Mouse (Mus musculus) forebrain, embryonic 11.5 days (tissue): ENCODE measurements around the gene Golga1. TPM values are rescaled to one million over a fixed set of nuclear protein-coding genes. Genes with fewer than 3 reads are reported as not detected.
A peak's percentile ranks its signal among the peaks of the same experiment; 100 is the strongest.
"Not testable (repeated sequence)": the region's sequence is repeated elsewhere in the genome, so short reads cannot be mapped to it uniquely, and the experiment has no call there.

Experiments used
- ATAC-seq: fragments of 200-750 bp; cut with Nextera tagmentation; replicated peaks from 2 replicates; pipeline ENCODE4 v1.8.0; 2017; ENCODE audit warnings: moderate TSS enrichment; ENCODE audit not compliant: low FRiP score
- DNase-seq: peaks from one replicate; pipeline ENCODE4 v3.0.0-alpha.2; 2017; ENCODE audit warnings: low spot score
- H3K27ac ChIP-seq: fragments of 300-500 bp; sonication (generic); 2 replicates; pipeline ENCODE4 v1.5.1; 2014; ENCODE audit warnings: low read depth, low read length
- H3K27me3 ChIP-seq: fragments of 300-500 bp; sonication (generic); 2 replicates; pipeline ENCODE4 v1.6.1; 2014; ENCODE audit warnings: mild to moderate bottlenecking, low read length, mixed read lengths; ENCODE audit not compliant: control insufficient read depth, insufficient read depth
- H3K36me3 ChIP-seq: fragments of 300-500 bp; sonication (generic); 2 replicates; pipeline ENCODE4 v1.6.1; 2014; ENCODE audit warnings: mild to moderate bottlenecking, low read length, moderate library complexity, mixed read lengths; ENCODE audit not compliant: control insufficient read depth, insufficient read depth
- H3K4me1 ChIP-seq: fragments of 300-500 bp; sonication (generic); replicated peaks from 2 replicates; pipeline ENCODE4 v1.6.1; 2014; ENCODE audit warnings: low read length, mixed read lengths; ENCODE audit not compliant: control insufficient read depth, insufficient read depth
- H3K4me2 ChIP-seq: fragments of 300-500 bp; sonication (generic); 2 replicates; pipeline ENCODE4 v1.6.1; 2014; ENCODE audit warnings: low read depth, mild to moderate bottlenecking, low read length, moderate library complexity, mixed read lengths; ENCODE audit not compliant: severe bottlenecking
- H3K4me3 ChIP-seq: fragments of 300-500 bp; sonication (generic); 2 replicates; pipeline ENCODE4 v1.5.1; 2014; ENCODE audit warnings: low read depth, low read length
- H3K9ac ChIP-seq: fragments of 300-500 bp; sonication (generic); 2 replicates; pipeline ENCODE4 v1.6.1; 2014; ENCODE audit warnings: low read length
- H3K9me3 ChIP-seq: fragments of 300-500 bp; sonication (generic); 2 replicates; pipeline ENCODE4 v1.6.1; 2016; ENCODE audit warnings: low read length, mixed read lengths; ENCODE audit not compliant: control insufficient read depth
- WGBS: fragments of 180-500 bp; shearing (Covaris S2); extraction: QIAGEN DNeasy Blood & Tissue Kit; methylation state at CpG from one replicate; pipeline ENCODE4 v1.1.7; 2014; 5-methylcytosine and 5-hydroxymethylcytosine counted together
- polyA plus RNA-seq: library from polyadenylated mRNA; unstranded; fragments of >200 nt; fragmentation: Nextera tagmentation; extraction: Ambion mirVana; gene quantifications from 2 replicates; pipeline ENCODE4 v1.2.1, GENCODE M21; 2014

Gene Golga1
- polyA plus RNA-seq = 32.1 and 34.4 TPM in 2 replicates

DNA sequence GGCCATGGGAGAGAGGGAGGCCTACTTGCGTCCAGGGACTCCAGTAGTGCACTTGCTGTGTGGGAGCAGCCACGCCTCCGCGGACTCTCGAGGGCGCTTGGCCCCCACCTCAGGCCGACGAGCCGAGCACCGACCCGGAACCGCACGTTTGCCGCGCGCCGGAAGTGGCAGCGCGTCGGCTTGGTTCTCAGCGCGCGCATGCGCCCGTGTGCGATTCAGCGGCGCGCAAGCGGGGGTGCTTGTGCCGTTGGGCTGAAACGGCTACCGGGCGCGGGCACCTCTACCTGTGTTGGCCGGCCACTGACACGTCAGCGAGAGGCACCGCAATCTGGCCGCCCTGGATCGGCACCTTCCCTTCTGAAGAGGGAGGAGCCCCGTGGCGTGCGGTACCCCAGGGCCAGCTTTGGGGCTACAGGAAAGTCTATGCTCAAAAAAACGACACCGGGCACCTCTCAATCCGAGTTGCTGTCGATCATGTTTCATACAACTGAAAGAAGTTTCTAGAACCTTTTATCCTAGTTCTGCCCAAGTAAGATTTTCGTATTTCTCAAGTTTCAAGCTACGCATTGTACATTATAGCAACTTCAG lies at the start of gene Golga1:
Gene Golga1, minus strand, starts transcription at position 142 of the 588 bp plus-strand sequence.
- H3K4me3 ChIP-seq = peak within 1 kb of the TSS; percentile 65
- DNase-seq = peak; percentile 95
- peak within 1 kb of the TSS; percentile 80 for H3K4me2 ChIP-seq
- no peaks in the 10 kb centered on the region; the same call in 1 of the 2 replicates for H3K36me3 ChIP-seq
- whole genome bisulfite sequencing = under 1% methylated on average over 50 of the region's 50 CpGs
- H3K27ac ChIP-seq = peak within 1 kb of the TSS; percentile 63
- peak; percentile 99 for ATAC-seq
- H3K27me3 ChIP-seq = no peaks in the 10 kb centered on the region
- no peaks in the 10 kb centered on the region for H3K9me3 ChIP-seq
- H3K9ac ChIP-seq = peak within 1 kb of the TSS; percentile 77
- no peaks in the 10 kb centered on the region for H3K4me1 ChIP-seq

GRCm38 (mm10) chr2:39114093-39114492 lies 48.8 kb upstream of the Golga1 start:
- Histone ChIP-seq H3K9ac (no peak overlapping the region), H3K27me3 (no peaks in the 10 kb centered on the region), H3K4me1 (no peaks in the 10 kb centered on the region), H3K4me2 (no peak overlapping the region), H3K9me3 (no peaks in the 10 kb centered on the region), H3K4me3 (no peak overlapping the region), H3K36me3 (no peaks in the 10 kb centered on the region; the same call in 1 of the 2 replicates), H3K27ac (no peak overlapping the region)
- WGBS = 91% methylated on average over 7 of the region's 7 CpGs
- DNase-seq = no peak
- no peak for ATAC-seq

GRCm38 (mm10) chr2:39110514-39110913 lies 45.2 kb upstream of the Golga1 start:
- no peaks in the 10 kb centered on the region for H3K4me1 ChIP-seq
- H3K36me3 ChIP-seq = no peaks in the 10 kb centered on the region; the same call in 1 of the 2 replicates
- ATAC-seq (no peak), DNase-seq (no peak)
- H3K4me2 ChIP-seq = no peak overlapping the region
- H3K27me3 ChIP-seq = no peaks in the 10 kb centered on the region
- H3K4me3 ChIP-seq = no peak overlapping the region
- no peak overlapping the region for H3K9ac ChIP-seq
- H3K9me3 ChIP-seq = no peaks in the 10 kb centered on the region
- H3K27ac ChIP-seq = no peak overlapping the region

DNA sequence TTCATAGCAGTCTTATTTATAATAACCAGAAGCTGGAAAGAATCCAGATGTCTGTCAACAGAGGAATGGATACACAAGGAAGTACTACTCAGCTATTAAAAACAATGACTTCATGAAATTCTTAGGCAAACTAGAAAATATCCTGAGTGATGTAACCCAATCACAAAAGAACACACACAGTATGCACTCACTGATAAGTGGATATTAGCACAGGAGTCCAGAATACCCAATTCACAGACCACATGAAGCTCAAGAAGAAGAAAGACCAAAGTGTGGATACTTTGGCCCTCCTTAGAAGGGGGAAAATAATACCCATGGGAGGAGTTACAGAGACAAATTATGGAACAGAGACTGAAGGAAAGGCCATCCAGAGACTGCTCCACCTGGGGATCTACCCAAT lies 44.4 kb upstream of the Golga1 start:
- not testable (repeated sequence) for H3K4me1 ChIP-seq, ATAC-seq, H3K4me2 ChIP-seq, H3K4me3 ChIP-seq, H3K36me3 ChIP-seq, H3K9me3 ChIP-seq, H3K27me3 ChIP-seq, H3K9ac ChIP-seq, H3K27ac ChIP-seq, DNase-seq

DNA sequence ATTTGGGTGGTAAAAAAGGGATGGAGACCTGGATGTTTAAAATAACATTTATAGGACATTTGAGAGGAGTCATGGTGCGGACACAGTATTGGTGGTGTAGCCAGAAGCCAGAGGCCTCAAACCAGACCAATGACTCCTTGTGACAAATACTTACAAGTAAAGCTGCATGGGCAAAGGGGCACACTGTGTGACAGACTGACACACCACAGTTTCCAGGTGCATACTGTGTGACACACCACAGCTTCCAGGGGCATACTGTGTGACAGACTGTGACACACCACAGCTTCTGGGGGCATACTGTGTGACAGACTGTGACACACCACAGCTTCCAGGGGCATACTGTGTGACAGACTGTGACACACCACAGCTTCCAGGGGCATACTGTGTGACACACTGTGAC lies 34.6 kb upstream of the Golga1 start:
- H3K27me3 ChIP-seq, ATAC-seq, DNase-seq, H3K4me2 ChIP-seq, H3K36me3 ChIP-seq, H3K9me3 ChIP-seq, H3K9ac ChIP-seq, H3K4me1 ChIP-seq, H3K27ac ChIP-seq, H3K4me3 ChIP-seq: not testable (repeated sequence)
- whole genome bisulfite sequencing = 96% methylated on average over 1 of the region's 1 CpGs

DNA sequence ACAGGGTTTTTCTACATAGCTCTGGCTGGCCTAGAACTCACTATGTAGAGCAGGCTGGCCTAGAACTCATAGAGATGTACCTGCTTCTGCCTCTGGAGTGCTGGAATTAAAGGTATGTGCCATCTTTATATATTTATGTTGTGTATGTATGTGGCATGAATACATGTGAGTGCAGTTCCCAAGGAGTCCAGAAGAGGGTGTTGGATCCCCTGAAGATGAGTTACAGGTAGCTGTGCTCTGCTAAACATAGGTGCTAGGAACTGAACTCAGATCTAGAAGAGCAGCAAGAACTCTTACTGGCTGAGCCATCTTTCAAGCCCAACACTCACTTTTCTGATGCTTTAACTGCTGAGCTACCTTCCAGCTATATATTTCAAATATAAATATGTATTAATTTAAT lies 32.7 kb upstream of the Golga1 start:
- Histone ChIP-seq H3K27me3 (no peaks in the 10 kb centered on the region), H3K27ac (no peak overlapping the region), H3K9ac (no peak overlapping the region), H3K36me3 (no peaks in the 10 kb centered on the region), H3K9me3 (no peaks in the 10 kb centered on the region), H3K4me1 (no peaks in the 10 kb centered on the region), H3K4me3 (no peak overlapping the region), H3K4me2 (no peak overlapping the region)
- DNase-seq (no peak), ATAC-seq (no peak)

DNA sequence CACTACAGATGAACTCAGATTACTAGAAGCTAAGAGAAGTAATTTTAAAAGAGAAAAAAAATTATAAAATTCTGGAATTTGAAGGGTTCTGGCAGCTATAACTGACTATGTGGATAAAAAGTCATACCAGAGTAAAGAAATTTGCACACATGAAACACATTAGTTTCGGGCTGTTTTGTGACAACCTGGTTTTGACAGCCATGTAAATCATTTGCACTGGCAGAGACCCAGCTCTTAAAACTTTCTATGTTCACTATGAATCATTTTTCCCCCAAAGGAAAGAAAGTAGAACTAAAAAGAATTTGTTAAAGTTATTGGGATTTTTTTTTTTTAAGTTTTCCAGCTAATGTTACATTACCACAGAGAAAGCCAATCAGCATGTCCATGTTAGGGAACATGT lies 26.6 kb upstream of the Golga1 start:
- ATAC-seq (no peak), DNase-seq (no peak)
- H3K27me3 ChIP-seq = no peaks in the 10 kb centered on the region
- H3K4me3 ChIP-seq = no peak overlapping the region
- WGBS = 93% methylated on average over 1 of the region's 1 CpGs
- no peaks in the 10 kb centered on the region; the same call in 1 of the 2 replicates for H3K36me3 ChIP-seq
- H3K9ac ChIP-seq = no peak overlapping the region
- H3K4me1 ChIP-seq = no peaks in the 10 kb centered on the region
- no peak overlapping the region for H3K4me2 ChIP-seq
- no peak overlapping the region for H3K27ac ChIP-seq
- H3K9me3 ChIP-seq = no peaks in the 10 kb centered on the region

DNA sequence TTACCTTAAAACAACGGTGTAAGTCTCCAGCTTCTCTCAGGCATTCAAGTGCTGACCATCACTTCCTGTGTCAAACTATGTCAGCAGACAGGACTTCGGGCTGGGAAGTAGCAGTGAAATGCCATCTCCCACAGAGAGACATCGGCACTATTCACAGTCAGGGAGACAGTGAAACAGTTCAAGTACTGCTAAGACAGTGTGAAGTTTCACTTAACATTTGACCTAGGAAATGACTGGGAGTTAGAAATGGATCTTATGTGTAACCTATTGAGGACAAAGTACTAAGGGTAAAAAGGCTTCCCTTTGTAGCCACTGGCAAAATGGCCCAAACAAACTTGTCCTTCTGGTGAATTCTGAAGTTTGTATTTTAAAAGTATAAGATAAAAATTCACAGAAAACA lies 17.4 kb upstream of the Golga1 start:
- no peak overlapping the region for H3K27ac ChIP-seq
- no peaks in the 10 kb centered on the region for H3K4me1 ChIP-seq
- H3K9me3 ChIP-seq = no peaks in the 10 kb centered on the region
- 93% methylated on average over 3 of the region's 3 CpGs for WGBS
- no peak overlapping the region for H3K4me3 ChIP-seq
- H3K36me3 ChIP-seq = peaks cover 2% of the 10 kb centered on the region; the same call in 1 of the 2 replicates
- H3K4me2 ChIP-seq = no peak overlapping the region
- DNase-seq = no peak
- no peak overlapping the region for H3K9ac ChIP-seq
- no peaks in the 10 kb centered on the region for H3K27me3 ChIP-seq
- ATAC-seq = no peak

- Histone ChIP-seq H3K4me2 (no peak overlapping the region), H3K27ac (no peak overlapping the region), H3K4me3 (no peak overlapping the region), H3K36me3 (no peaks in the 10 kb centered on the region), H3K9ac (no peak overlapping the region), H3K27me3 (no peaks in the 10 kb centered on the region), H3K4me1 (no peaks in the 10 kb centered on the region), H3K9me3 (no peaks in the 10 kb centered on the region)
- DNase-seq = no peak
- no peak for ATAC-seq
Observed at GRCm38 (mm10) chr2:39070666-39071065, 5.3 kb upstream of the Golga1 start.
